Mouse (Mus musculus) bone marrow macrophage, adult 2 months (primary cell): Measurements from ENCODE around the gene Mlana. TPM values are rescaled to one million over a fixed set of nuclear protein-coding genes. Genes with fewer than 3 reads are reported as not detected.

ENCODE experiments used
- H3K27ac ChIP-seq: 2 replicates; pipeline ENCODE4 v1.5.1; 2012; ENCODE audit warnings: low read depth, low read length; ENCODE audit not compliant: insufficient read depth
- H3K4me1 ChIP-seq: 2 replicates; pipeline ENCODE4 v1.6.1; 2012; ENCODE audit warnings: low read length; ENCODE audit not compliant: control insufficient read depth, insufficient read depth
- H3K4me3 ChIP-seq: 2 replicates; pipeline ENCODE4 v1.5.1; 2012; ENCODE audit warnings: mild to moderate bottlenecking, low read length, moderate library complexity; ENCODE audit not compliant: insufficient read depth
- CTCF ChIP-seq: IDR thresholded peaks from 2 replicates; pipeline ENCODE4 v1.5.1; 2012; ENCODE audit warnings: low read depth, mild to moderate bottlenecking, low read length, moderate library complexity
- POLR2A ChIP-seq: IDR thresholded peaks from 2 replicates; pipeline ENCODE4 v1.6.1; 2012; ENCODE audit warnings: mild to moderate bottlenecking, low read depth, low read length, borderline replicate concordance
- polyA plus RNA-seq: library from polyadenylated mRNA; stranded (reverse); fragments of >200 nt; gene quantifications from 2 replicates; pipeline ENCODE4 v1.2.4, GENCODE M21; 2012; ENCODE audit not compliant: missing spikeins, insufficient read depth, insufficient read length

Gene Mlana
- polyA plus RNA-seq, 1 experiment, result not detected

DNA sequence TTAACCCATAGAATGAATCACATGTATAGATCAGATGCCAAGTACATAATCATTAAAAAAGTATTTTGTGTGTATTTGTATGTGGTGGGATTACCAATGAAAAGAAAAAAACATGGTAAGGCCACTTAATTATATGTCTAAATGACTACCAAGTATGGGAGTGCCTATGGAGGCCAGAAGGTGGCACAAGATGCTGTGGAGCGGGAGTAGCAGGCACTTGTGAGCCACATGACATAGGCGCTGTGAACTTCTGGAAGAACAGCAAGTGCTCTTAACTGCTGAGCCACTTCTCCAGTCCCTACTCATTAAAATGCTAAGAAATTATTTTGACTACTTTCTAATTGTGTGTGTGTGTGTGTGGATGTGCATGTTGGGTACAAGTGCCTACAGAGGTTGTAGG, 42.0 kb downstream of the Mlana start:
- TF ChIP-seq CTCF (no peak), POLR2A (no peak)
- Histone ChIP-seq H3K4me1 (no peaks in the 10 kb centered on the region), H3K4me3 (no peak overlapping the region), H3K27ac (no peak overlapping the region)

DNA sequence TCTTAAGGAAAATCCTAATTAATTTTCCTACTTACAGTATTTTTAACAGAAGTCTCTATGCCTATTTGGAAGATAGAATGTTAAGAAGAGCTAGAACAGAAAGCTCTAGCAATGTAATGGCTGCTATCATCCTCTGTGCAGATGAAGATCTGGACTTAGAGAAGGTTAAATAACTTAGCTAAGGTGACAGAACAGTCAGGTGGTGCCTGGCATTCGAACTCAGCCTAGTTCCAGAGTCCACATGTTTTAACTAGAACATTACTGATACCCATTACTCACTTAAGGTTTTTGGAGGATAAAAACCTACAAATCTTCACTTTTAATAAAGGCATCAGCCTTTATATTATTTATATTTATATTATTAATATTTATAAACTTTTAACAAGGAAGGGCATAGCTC, 43.0 kb downstream of the Mlana start:
- Histone ChIP-seq H3K4me3 (no peak overlapping the region), H3K27ac (no peak overlapping the region), H3K4me1 (no peaks in the 10 kb centered on the region)
- TF ChIP-seq CTCF (no peak), POLR2A (no peak)

DNA sequence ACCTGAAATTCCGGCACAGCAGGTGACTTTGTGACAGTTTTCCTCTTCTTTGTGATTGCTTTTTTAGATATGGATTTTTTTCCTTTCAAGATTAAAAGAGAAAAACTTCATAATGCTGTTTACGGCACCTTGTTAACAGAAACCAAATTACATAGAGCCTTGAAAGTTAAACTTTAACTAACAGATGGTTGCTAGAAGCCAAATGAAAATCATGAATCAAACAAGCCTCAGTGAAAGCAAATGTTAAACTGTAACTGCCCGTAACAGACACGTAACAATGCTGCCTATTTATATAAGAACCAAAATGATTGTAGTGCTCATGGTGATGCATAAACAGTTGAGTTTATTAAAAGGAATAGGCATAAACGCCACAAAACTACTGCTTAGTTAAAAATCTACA, 45.9 kb downstream of the Mlana start:
- Histone ChIP-seq H3K27ac (no peak overlapping the region), H3K4me3 (no peak overlapping the region), H3K4me1 (no peaks in the 10 kb centered on the region)
- no peak for TF ChIP-seq CTCF
- no peak for TF ChIP-seq POLR2A

DNA sequence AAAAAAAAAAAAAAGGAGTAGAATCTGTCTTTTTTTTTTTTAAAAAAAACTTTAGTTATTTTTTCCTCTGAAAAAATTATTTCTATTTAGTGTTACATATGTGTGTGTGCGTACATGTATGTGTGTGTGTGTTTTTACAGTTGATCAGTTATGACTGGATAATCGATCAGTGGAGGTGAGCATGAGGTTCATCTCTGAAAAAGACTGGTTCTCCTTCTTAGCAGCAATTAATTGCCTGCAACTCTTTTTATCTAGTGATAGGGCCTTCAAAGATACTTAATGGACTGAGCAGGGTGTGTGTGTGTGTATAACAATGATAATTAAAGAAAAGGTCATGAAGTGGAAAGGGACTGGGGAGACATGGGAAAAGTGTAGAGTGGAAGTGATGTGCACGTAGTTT, 53.4 kb downstream of the Mlana start:
- H3K27ac ChIP-seq, result no peak overlapping the region
- no peaks in the 10 kb centered on the region for H3K4me1 ChIP-seq
- TF ChIP-seq POLR2A (no peak), CTCF (no peak)
- H3K4me3 ChIP-seq, result no peak overlapping the region

DNA sequence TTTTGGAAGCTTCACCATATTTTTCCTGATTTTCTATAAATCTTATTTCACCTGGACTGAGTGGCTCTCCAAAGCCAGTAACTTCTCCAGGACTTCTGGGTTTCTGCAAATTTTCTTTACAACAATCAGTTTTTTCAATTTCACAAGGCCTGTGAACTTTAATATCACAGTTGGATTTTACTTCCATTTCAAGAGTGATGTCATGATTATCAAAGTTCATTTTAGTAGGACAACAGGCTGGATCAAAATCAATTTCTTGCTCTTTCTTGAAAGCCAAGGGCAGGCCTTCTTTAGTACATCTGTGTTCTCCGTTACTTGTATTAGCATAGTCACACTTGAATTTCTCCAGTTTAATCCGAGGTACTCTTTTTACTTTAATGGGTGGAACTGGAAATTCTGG, 56.3 kb downstream of the Mlana start:
- H3K4me3 ChIP-seq, result no peak overlapping the region
- H3K27ac ChIP-seq, result no peak overlapping the region
- TF ChIP-seq POLR2A, result no peak
- H3K4me1 ChIP-seq, result no peaks in the 10 kb centered on the region

Other genes with a start within 250 kb of the Mlana start
- gene Ric1, start 175.5 kb upstream of the Mlana start, polyA plus RNA-seq, result 22.5 and 23.1 TPM in 2 replicates
- 11.4 and 11.7 TPM in 2 replicates for gene Ermp1, start 49.4 kb upstream of the Mlana start, polyA plus RNA-seq
- 14.3 and 16.7 TPM in 2 replicates for gene 9930021J03Rik, start 108.2 kb downstream of the Mlana start, polyA plus RNA-seq
- gene Ranbp6, start 115.2 kb downstream of the Mlana start, polyA plus RNA-seq, result 7.6 and 8.6 TPM in 2 replicates
- not detected in 2 replicates for gene Il33, start 227.3 kb downstream of the Mlana start, polyA plus RNA-seq